Comparison of ENCODE assay signal across 23 mouse cellular contexts in the genomic region with DNA sequence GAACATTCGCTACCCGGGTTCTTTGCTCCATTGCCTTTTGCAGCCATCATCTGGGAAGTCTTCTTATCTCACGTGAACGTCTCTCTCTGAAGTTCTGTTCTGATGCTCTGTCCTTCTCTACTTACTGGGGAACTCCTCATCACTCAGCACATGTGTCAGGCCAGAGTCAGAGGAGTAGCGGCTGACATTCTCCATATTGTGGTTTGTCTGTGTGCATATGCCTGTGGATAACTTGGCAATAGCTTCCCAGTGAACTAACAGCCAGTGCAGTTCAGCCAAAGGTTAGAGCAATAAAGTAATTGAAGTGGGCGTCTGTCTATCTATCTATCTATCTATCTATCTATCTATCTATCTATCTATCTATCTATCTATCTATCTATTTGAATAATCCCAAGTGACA.
A peak's percentile ranks its signal among the peaks of the same experiment; 100 is the strongest.
DNase-seq lines count a peak whose midpoint lies in the region; ATAC-seq and TF ChIP-seq lines count a peak whose summit lies in the region.
"Had no signal": no experiment of that assay in that cellular context is flagged by ENCODE, and none has a peak within 500 bp of the region (broad histone marks: within the 10 kb centered on the region; RNA-seq: fewer than 3 reads in every experiment).

No protein-coding gene starts in this region.

- peaks cover 33% of the 10 kb centered on the region for H3K4me1 ChIP-seq in heart, postnatal 0 days (ENCODE audit: control insufficient read depth, insufficient read depth)
- H3K4me1 ChIP-seq in lung, embryonic 16.5 days (replicated peaks; ENCODE audit: control insufficient read depth, insufficient read depth, low read length) = peaks cover 30% of the 10 kb centered on the region
- peaks cover 21% of the 10 kb centered on the region for H3K4me1 ChIP-seq in embryonic facial prominence, embryonic 15.5 days
- 0 out of 2 replicates have a peak, but pooled peaks cover 5% of the 10 kb centered on the region for H3K4me1 ChIP-seq in stomach, embryonic 15.5 days
- H3K4me1 ChIP-seq: hindbrain, embryonic 15.5 days had no signal

- peak overlapping the region; percentile 61; the same call in 1 of the 2 replicates for H3K27ac ChIP-seq in heart, postnatal 0 days (ENCODE audit: low read depth)
- H3K27ac ChIP-seq in lung, embryonic 16.5 days (ENCODE audit: low read length) = peak overlapping the region; percentile 63
- peak overlapping the region; percentile 49; the same call in 1 of the 2 replicates for H3K27ac ChIP-seq in embryonic facial prominence, embryonic 15.5 days (replicated peaks)
- peak overlapping the region; percentile 75 for H3K27ac ChIP-seq in stomach, embryonic 15.5 days
- H3K27ac ChIP-seq: forebrain, embryonic 12.5 days; gastrocnemius, adult 2 months; hindbrain, embryonic 15.5 days; limb, embryonic 13.5 days; liver, embryonic 14.5 days; midbrain, embryonic 13.5 days had no signal

- no peak for DNase-seq in heart, postnatal 0 days (ENCODE audit: low spot score)
- DNase-seq in heart, adult 9 months (ENCODE audit: low spot score in 2 of 2) = no peak
- DNase-seq in lung, postnatal 36 days = no peak
- DNase-seq in gastrocnemius, postnatal 36 days = no peak
- no peak for DNase-seq in layer of hippocampus, postnatal 10 days (ENCODE audit: low spot score in 2 of 2)
- DNase-seq: adrenal gland, postnatal 14 days; cerebellum, adult 18-20 months; cerebellum, postnatal 25 days; embryo, embryonic 11 days; gastrocnemius, adult 2 months; heart, adult 11 months; heart, postnatal 4 days; kidney, adult 2 months; thymus, adult 2 months had no signal

- H3K9ac ChIP-seq in heart, postnatal 0 days (replicated peaks; ENCODE audit: low read depth, low read length) = no peak overlapping the region
- H3K9ac ChIP-seq in lung, embryonic 16.5 days (ENCODE audit: low read length) = no peak overlapping the region
- H3K9ac ChIP-seq in embryonic facial prominence, embryonic 15.5 days = no peak overlapping the region
- H3K9ac ChIP-seq in stomach, embryonic 15.5 days = no peak overlapping the region
- H3K9ac ChIP-seq: forebrain, embryonic 12.5 days; hindbrain, embryonic 15.5 days; limb, embryonic 13.5 days; liver, embryonic 14.5 days; midbrain, embryonic 13.5 days had no signal

- no peak for TF ChIP-seq EP300 in heart, postnatal 0 days (IDR thresholded peaks at IDR 0.05; ENCODE audit: low read depth)

- H3K9me3 ChIP-seq in heart, postnatal 0 days (replicated peaks; ENCODE audit: control insufficient read depth, low read length) = no peaks in the 10 kb centered on the region
- H3K9me3 ChIP-seq in lung, embryonic 16.5 days (ENCODE audit: control insufficient read depth, low read length) = no peaks in the 10 kb centered on the region
- H3K9me3 ChIP-seq in embryonic facial prominence, embryonic 15.5 days (replicated peaks) = no peaks in the 10 kb centered on the region
- H3K9me3 ChIP-seq in stomach, embryonic 15.5 days = no peaks in the 10 kb centered on the region
- H3K9me3 ChIP-seq: forebrain, embryonic 12.5 days; hindbrain, embryonic 15.5 days; limb, embryonic 13.5 days; midbrain, embryonic 13.5 days had no signal

- no peaks in the 10 kb centered on the region for H3K27me3 ChIP-seq in heart, postnatal 0 days (ENCODE audit: control insufficient read depth, insufficient read depth, low read length)
- no peaks in the 10 kb centered on the region for H3K27me3 ChIP-seq in lung, embryonic 16.5 days (ENCODE audit: control insufficient read depth, insufficient read depth, low read depth, low read length)
- H3K27me3 ChIP-seq in embryonic facial prominence, embryonic 15.5 days = no peaks in the 10 kb centered on the region
- no peaks in the 10 kb centered on the region for H3K27me3 ChIP-seq in stomach, embryonic 15.5 days (replicated peaks)
- H3K27me3 ChIP-seq: forebrain, embryonic 12.5 days; hindbrain, embryonic 15.5 days; limb, embryonic 13.5 days; midbrain, embryonic 13.5 days had no signal

- H3K36me3 ChIP-seq in heart, postnatal 0 days (replicated peaks; ENCODE audit: control insufficient read depth, insufficient read depth, low read length) = no peaks in the 10 kb centered on the region
- H3K36me3 ChIP-seq in lung, embryonic 16.5 days (ENCODE audit: control insufficient read depth, insufficient read depth, low read length) = no peaks in the 10 kb centered on the region
- no peaks in the 10 kb centered on the region for H3K36me3 ChIP-seq in embryonic facial prominence, embryonic 15.5 days
- H3K36me3 ChIP-seq in stomach, embryonic 15.5 days = no peaks in the 10 kb centered on the region
- H3K36me3 ChIP-seq: forebrain, embryonic 12.5 days; hindbrain, embryonic 15.5 days; limb, embryonic 13.5 days; midbrain, embryonic 13.5 days had no signal

- TF ChIP-seq CTCF in heart, postnatal 0 days (IDR thresholded peaks at IDR 0.05; ENCODE audit: low read depth) = no peak

- intact Hi-C loops in gastrocnemius, postnatal 36 days (cut with DNase I) = no loop called here

- WGBS in heart, postnatal 0 days = 32% methylated on average over 6 of the region's 6 CpGs
- WGBS in lung, embryonic 16.5 days = 32% methylated on average over 6 of the region's 6 CpGs
- 73% methylated on average over 6 of the region's 6 CpGs for WGBS in embryonic facial prominence, embryonic 15.5 days
- WGBS in stomach, embryonic 15.5 days = 52% methylated on average over 6 of the region's 6 CpGs

- no peak overlapping the region for H3K4me2 ChIP-seq in heart, postnatal 0 days (ENCODE audit: low read depth, low read length)
- no peak overlapping the region for H3K4me2 ChIP-seq in lung, embryonic 16.5 days (ENCODE audit: low read depth, low read length)
- H3K4me2 ChIP-seq in embryonic facial prominence, embryonic 15.5 days (replicated peaks) = no peak overlapping the region
- no peak overlapping the region for H3K4me2 ChIP-seq in stomach, embryonic 15.5 days
- H3K4me2 ChIP-seq: forebrain, embryonic 12.5 days; hindbrain, embryonic 15.5 days; limb, embryonic 13.5 days; midbrain, embryonic 13.5 days had no signal

- ATAC-seq in heart, postnatal 0 days (ENCODE audit: insufficient read depth, low read depth) = no peak
- ATAC-seq in lung, embryonic 16.5 days (ENCODE audit: low read depth) = peak; percentile 84
- ATAC-seq in embryonic facial prominence, embryonic 15.5 days (ENCODE audit: insufficient number of reproducible peaks, low FRiP score, low TSS enrichment, low read depth) = no peak
- ATAC-seq in stomach, embryonic 15.5 days (ENCODE audit: insufficient read depth, low FRiP score, low read depth) = no peak
- ATAC-seq: activated CD4-positive, CD25-positive, alpha-beta regulatory T cell, adult 4 months; midbrain, embryonic 13.5 days had no signal

- no peak overlapping the region for H3K4me3 ChIP-seq in heart, postnatal 0 days (ENCODE audit: low read depth, low read length)
- no peak overlapping the region for H3K4me3 ChIP-seq in lung, embryonic 16.5 days (ENCODE audit: low read length)
- no peak overlapping the region for H3K4me3 ChIP-seq in embryonic facial prominence, embryonic 15.5 days (replicated peaks)
- H3K4me3 ChIP-seq in stomach, embryonic 15.5 days (replicated peaks) = no peak overlapping the region
- H3K4me3 ChIP-seq: forebrain, embryonic 12.5 days; gastrocnemius, adult 2 months; hindbrain, embryonic 15.5 days; limb, embryonic 13.5 days; midbrain, embryonic 13.5 days had no signal
